Mouse (Mus musculus) kidney, adult 8-10 months (tissue): ENCODE data around the gene Psme4.
"Not testable (repeated sequence)": the region's sequence is repeated elsewhere in the genome, so short reads cannot be mapped to it uniquely, and the experiment has no call there.

ENCODE experiments used
- DNase-seq, 2 experiments: peaks; one replicate each; pipeline ENCODE4 v3.0.0; 2022

The Psme4 gene

DNA sequence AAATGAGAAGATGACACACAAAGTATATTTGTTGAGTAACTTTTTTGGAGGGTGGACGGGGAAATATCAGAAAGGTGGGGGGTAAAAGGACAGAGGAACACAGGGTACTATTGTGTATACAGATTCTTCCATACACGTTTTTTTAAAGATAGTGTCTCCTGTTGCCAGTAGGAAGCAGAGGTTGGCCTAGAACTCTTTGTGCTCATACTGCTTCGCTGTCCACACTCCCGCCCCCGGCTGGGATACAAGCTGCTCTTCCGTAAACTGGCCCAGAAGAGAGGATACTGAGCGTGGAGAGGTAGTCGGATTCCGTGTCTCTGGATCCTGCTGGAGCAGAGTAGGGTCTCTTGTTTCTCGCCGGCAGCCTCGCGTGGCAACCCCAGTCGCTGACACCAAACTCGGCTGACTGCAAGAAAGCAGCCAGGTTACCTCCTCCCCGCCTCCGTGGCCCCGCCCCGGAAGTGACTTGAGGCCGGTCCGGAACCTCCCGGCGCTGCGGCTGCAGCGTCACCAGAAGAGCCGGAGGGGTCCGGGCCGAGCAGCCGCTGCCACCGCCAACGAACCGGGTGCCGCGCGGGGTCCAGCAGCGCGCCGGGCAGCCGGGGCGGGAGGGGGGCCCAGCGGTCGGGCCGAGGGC is at the start of gene Psme4:
TSS of gene Psme4 (plus strand) at position 460 of the 637 bp plus-strand sequence.
- DNase-seq, result peak; percentile 93 to 95

DNA sequence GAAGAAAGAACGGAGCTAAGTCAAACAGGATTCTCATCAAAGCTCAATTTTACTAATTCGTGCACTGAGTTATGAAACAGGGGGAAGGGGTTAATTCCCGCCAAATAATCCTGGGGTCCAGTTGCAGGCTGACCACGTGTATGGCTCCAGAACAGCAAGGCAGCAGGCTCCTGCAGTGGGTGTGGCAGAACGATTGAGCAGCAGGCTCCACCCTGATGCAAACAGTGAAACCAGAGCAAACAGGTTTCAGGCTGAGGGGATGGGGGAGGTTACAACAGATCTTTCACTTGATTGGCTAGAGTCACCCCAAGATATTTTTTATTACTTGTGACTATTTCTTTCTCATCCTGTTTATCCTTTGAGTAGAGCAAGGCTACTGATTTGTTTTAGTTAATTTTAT is 48.1 kb upstream of the Psme4 start:
- DNase-seq, result no peak

DNA sequence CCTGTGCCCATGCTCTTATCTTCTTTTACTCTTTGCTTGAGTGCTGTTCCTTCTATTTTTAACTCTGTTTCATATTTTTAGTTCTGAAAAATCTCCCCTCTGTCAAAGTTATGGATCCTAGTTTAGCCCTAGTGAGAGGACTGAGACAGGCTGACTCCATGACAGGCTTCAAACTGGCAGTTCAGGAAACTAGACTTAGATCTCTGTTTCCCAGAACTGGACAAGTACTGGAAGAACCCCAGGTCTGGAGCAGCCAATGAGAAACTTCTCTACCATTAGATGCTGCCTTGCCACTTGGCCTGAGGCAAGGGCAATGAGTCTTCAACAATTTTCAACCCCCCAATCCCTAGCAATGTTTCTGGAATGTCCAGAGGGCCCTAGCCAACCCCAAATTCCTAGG is 40.8 kb upstream of the Psme4 start:
- no peak for DNase-seq

DNA sequence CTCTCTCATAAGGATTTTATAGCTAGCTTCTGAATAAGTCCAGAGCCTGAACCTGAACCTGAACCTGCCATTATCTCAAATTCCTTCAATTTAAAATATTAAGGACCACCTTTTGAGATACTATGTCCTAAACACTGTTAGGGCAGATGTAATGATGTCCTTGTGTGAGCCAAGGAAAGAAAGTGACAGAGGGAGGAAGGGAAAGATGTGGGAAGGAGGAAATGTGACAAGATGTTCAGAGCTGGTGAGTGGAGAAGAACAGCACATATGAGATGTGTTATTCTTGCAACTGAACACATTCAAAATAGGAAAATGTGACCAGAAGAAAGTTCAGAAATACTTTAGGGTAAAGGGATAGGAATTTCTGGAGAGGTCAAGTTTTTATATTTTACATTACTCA is 38.1 kb upstream of the Psme4 start:
- DNase-seq, result no peak

DNA sequence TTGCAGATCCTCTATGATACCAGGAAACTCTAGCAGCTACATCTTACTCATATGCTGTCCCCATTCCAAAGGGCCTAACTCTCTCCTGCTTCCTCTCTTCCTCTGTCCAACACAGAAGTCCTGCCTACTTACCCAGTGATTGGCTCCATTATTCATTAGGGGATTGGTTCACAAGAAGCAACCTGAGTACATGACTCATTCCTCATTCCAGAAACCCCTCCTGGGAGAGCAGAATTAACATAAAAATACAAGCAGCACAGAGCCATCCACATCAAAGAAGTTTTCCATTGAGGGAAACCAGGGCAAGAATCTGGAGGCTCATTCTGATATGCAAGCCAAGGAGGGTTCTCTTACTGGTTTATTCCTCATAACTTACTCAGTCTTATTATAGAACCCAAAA is 27.5 kb upstream of the Psme4 start:
- no peak for DNase-seq

DNA sequence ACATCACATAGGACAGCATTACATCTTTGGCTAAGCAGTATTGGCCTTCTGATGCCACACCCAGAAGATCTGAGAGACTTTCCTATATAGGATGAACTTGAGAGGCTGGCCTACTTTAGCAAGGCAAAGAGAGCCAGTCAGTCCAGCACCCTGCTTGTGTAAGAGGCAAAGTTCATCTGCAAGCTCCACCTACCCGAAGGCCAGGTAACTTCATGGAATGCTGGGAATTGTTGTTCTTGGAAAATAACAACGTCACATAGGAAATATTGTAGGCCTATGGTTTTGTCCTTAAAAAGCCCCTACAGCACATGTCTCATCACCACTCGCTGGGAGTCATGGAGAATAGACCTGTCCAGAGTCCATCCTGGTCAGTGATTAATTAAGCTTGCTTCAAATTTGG is 22.6 kb upstream of the Psme4 start:
- peak; percentile 59 to 66 for DNase-seq

DNA sequence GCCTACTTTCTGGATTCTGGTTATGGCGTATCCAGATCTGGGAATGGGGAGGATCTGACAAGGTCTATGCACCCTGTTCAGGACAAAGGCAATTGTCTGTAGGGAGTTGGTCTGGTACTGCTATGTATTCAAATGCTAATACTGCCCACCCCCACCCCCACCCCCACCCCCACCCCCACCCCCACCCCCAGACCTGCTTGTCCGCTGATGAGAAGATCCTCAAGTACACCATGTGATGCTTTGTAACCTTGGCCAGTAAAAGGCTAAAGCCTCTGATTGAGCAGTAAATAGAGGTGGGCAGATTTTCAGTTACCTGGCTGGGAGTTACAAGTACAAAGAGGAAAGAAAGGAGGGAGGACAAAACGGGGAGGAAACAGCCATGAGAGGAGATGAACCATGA is 21.9 kb upstream of the Psme4 start:
- DNase-seq, result no peak

DNA sequence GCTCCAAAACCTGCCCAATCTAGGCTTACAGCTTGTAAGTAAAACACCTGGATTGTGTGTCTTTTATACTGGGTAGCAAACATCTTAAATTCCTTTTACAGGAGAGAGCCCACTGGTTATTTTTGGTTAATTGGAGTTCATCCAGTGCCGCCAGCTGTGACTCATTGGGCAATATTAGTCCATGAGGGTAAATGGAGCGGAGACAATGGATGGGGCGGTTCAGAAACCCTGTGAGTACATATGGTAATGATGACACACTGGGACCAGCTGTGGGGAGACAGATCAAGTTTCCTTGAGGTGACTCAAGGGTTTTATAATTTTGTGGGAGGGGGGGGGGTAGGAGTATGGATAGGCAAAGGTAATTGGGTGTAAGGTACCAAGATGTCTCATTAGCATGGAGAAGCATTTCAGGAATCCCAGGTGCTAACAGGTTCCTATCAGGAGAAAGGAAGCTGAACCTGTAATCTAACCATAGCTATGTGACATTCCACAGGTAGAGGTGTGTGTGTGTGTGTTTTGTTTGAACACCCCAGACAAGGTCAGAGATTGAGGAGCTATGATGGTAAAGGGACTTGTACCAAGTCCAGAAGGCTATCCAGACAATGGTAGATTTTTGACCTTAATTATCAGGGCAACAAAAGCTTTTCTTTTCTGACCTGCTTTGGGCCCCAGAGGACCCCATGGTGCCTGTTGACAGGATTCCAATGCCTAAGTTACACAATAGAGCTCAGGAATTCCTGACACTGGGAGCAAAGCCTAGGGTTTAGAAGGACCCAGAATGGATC is 21.3 kb upstream of the Psme4 start:
- no peak for DNase-seq

DNA sequence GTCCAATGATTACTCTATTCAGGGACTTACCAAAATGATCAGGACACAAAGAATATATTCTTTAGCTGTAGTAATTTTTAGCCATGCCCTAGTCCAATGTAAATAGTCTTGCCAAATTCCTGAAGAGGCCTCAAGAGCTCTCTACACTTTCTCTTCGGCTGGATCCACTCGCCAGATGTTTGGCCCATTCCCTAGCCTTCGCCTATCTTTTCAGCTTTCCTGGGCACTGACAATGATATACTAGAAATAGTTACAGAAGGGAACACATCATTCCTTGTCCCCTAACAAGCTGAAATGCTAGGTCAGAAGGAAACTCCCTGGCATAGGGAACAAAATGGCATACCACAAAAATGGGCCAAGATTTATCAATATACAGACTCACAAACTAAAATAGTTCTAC is 18.6 kb upstream of the Psme4 start:
- DNase-seq, result no peak

DNA sequence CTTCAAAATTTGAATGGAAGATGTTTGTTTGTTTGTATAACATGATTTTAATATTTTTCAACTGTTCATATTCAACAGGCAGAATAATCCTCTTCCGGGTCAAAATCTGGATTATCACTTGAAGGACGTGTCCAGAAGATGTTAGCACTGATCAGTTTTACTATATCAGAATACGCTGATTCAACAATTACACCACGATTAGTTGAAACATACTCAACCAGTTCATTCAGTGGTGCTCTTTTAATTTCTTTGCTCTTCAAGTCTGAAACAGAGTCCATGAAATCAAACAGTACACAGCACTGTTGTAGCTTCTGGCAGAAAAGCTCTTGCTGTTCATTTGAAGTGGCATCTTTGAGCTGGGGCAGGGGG is 17.1 kb upstream of the Psme4 start:
- not testable (repeated sequence) for DNase-seq

DNA sequence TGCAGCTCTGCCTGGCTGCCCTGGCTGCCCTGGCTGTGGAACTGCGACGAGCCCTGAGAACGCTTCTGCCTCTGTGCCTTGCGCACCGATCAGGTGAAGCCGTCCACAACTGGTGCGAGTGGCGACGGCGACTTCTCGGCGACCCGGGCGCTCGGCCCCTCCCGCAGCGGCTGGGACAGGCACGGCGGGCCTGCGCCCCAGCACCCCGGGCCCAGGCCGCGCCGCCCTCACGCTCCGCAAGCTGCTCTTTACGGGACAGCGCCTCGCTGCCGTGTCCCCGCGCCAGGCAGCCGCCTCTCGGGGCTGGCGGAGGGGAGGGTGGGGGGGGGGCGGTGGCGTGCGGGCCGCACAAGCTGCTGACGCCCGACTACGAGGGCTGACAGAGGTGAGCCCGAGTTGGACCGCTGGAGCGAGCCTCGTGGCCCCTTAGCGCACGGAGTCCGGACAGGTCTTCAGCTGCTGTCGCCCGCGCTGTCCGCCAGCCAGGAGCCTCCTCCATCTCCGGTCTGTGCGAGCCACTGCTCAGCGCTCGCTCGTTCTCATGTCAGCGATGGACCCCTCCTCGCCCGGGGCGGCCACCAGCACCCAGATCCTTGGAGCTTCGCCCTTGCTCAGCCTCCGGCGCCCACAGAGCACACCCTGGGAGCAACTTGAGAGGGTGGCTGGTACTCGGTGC is 16.5 kb upstream of the Psme4 start:
- DNase-seq, result peak in 1 of 2 experiments; percentile 9

DNA sequence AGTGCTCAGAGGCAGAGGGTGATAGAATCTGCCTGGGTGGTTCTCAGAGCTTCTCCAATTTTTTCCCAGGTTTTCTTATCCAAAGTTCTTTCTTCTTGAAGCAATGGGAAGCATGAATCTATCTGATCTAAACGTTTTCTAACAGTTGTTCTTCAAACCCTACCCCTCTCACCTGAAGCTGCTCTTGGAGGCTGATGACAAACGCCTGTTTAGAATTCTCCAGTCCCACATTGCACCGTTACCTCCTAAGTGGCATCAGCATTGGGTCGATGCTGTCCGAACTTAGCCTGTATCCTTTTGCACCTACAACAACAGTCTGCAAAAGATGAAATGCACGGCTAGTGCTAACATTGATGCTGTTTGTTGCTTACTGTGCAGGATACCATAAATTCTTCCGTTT is 10.1 kb upstream of the Psme4 start:
- no peak for DNase-seq

DNA sequence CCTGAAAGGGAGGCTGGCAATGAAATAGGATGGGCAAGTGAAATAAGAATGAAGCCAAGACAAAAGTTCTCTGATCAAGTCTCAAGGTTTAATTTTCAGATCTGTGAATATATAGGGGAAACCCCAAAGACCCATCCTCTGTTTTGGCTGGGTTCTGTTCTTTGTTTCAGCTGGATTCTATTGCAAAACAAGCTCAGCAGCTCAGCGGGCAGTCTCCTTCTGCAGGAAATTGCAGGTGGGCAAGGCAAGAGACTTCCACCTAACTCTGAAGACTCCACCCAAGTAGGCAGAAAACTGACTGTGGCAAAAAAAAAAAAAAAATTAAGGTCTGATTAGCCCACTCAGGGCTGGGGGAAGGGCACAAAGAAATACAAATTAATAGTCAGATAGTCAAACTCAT is 9.6 kb upstream of the Psme4 start:
- no peak for DNase-seq

DNA sequence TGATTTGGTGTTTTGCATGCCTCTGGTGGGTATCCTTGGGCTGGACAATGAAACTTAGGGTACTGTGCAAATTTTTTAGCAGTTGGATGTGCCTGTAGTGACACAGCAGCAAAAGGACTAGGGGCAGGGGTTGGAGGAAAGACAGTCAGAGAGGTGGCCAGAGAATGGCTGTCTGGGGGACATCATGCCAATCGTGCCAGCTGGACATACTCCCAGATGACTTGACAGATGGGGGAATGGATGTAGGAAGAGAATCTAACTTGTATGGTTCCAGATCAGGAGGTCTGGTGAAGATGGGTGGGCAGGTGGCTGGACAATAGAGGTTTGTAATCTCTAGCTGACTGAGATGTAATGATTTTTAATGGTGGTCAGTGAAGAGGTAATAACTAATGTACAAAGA is 6.5 kb upstream of the Psme4 start:
- DNase-seq, result no peak

DNA sequence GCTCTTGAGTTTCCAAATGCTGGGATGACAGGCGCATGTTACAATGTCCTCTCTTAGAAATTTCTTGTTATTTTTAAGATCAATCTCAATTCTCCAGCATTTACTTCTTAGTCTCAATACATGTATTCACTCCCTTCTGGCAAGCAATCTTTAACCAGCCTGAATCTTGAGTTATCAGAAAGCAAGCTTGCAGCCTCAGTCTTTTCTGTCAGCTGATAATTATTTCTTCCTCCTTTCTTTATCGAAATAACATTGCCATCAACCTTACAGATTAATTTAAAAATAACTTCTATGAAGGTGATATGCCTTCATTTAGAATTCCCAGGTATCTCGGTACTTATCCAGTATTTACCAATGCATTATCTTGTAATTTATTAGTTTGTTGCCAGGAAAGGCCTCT is 709 bp upstream of the Psme4 start:
- DNase-seq, result no peak

DNA sequence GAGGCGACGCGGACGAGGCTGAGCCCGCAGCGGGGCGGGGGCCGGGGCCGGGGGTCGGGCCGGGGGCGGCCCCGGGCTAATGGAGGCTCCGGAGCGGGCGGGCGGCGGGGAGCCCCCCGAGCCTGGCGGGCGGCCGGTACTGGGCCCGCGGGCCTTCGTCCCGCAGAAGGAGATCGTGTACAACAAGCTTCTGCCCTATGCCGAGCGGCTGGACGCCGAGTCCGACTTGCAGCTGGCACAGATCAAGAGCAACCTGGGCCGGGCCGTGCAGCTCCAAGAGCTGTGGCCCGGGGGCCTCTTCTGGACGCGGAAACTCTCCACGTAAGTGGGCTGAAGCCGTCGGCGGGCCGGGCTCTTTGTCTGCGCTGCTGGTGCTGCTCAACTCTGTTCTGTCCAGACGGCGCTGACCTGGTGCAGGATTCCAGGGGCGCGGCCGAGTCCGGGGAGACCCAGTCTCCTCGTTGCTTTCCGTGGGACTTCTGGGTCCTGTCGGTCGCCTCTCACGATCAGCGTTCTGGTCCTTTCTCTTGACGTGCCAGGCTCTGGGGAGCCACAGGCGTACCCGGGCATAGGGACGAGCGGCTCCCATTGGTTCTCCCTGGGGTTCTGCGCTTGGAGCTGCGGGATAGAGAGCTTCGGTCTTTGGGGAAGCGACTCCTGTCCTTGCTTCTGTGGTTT is 517 bp downstream of the Psme4 start:
- DNase-seq, result peak in 1 of 2 experiments; percentile 53

DNA sequence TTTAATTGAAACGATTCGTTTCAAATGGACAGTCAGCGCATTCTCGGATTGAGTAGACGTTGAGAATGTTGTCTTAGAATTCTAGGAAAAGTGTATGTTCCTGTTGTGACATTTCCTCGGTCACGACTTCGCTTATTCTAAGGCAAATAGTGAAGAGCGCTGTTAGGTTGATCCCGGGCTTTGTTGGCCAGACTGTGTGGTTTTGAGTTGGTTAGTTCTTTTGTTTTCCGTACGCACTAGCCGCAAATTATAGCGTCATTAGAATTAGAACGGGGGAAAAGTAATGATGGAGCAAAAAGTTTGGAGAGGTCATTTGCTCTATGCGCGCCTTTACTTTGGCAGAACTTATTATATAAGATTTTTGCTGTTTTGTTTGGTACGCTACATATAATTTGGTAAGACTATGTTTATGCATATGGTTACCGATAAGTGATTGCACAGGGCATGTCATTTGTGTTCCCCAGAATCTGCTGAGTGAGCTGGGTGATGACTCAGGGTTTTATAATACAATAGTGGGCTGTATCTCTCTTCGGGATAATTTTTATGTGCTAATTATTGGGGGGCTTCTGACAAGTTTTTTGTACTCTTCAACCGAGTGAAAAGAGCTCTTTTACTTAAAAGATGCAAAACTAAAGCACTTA is 1.4 kb downstream of the Psme4 start:
- DNase-seq, result no peak

DNA sequence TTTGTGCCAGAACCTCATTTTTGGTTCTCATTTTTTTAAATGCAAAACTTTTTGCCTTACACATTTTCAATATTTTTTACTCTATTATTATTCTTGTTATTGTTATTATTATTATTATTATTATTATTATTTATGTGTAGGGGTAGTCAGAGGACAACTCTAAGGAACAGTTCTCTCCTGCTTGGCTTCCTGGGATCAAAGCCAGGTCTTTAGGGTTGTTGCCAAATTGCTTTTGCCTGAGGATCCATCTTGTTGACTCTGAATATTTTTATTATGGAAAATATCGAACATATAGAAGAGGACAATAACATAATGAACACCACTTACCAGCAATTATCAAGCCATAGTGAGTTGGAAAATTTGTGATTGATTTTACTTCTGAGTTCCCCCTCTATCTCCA is 3.1 kb downstream of the Psme4 start:
- DNase-seq, result peak in 1 of 2 experiments; percentile 23

DNA sequence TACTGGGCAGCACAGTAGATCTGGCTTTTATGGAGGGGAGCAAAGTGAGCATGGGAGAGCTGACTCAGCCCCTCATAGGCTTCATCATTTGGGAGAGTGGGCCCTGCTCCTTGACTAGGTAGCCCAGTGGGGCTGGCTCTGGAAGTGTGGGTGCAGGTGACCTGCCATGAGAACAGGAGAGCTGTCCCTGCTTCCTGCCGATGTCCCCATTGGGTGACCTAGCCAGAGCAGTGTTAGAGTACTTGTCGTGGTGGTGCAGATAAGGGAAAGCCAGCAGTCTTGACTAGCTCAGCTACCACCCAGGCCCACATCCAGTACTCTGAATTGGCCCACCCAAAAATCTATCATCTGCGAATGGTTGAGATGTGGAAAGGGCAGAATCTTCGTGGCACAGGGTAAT is 6.0 kb downstream of the Psme4 start:
- DNase-seq, result no peak

DNA sequence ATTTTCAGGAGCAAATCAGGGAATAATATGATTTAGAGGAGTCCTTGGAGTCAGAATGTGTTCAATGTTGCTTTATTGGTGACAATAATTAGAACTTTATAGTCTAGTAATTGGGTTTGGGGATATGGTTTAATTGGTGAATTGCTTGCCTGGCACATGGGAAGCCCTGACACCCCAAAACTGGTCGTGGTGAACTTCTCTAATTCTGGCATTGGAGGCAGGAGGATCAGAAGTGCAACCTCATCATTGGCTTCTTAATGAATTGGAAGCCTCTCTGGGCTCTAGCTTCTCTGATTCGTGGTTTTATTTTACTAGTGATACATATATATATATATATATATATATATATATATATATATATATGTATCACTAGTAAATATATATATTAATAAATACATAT is 9.4 kb downstream of the Psme4 start:
- no peak for DNase-seq

DNA sequence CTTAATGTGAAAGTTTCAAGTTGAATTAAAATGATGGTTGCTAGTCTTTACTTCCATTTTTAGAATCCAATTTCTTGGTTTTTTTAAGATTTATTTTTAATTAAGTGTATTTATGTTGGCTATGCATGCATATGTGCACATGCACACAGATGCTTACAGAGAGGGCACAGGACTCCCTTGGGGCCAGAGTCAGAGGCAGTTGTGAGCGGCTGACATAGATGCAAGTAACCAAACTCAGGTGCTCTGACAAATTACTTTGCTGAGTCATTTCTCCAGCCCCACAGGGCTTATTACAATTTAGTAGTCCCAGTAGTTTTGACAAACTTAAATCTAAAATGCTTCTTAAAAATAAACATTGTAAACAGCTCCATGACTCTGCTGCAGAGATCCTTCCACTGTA is 10.1 kb downstream of the Psme4 start:
- DNase-seq, result no peak

DNA sequence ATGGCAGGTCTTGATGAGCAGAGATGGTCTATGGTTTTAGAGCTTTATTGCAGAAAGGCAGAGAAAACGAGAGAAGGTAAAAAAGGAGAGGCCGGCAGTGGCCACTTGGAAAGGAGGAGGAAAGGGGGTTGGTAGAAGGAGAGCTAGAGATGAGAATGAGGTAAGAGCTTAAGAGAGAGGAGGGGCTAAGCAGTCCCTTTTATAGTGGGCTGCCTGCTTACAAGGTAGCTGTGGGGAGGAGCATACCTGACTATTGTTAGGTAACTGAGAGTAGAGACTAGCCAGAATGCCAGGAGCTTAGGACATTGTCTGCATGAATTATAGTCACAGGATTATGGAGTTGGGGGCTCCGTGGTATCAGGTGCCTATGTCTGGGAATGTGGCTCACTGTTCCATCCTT is 14.0 kb downstream of the Psme4 start:
- no peak for DNase-seq
